27 mouse cellular contexts compared by ENCODE assay signal in genomic region chr7:45480310-45480709, GRCm38 (mm10). TPM values are rescaled to one million over a fixed set of nuclear protein-coding genes. Genes with fewer than 3 reads are reported as not detected.
"Had no signal": no experiment of that assay in that cellular context is flagged by ENCODE, and none has a peak within 500 bp of the region (broad histone marks: within the 10 kb centered on the region; RNA-seq: fewer than 3 reads in every experiment).

No protein-coding gene starts in this region.

RNA-seq across cellular contexts. Expression of gene Tulp2, which starts 1.4 kb away (rescaled TPM):
- total RNA-seq: common myeloid progenitor, adult 5-6 weeks; gastrocnemius, adult 18-20 months; gastrocnemius, adult 8-10 months; gastrocnemius, postnatal 10 days; gastrocnemius, postnatal 14 days; gastrocnemius, postnatal 25 days; granulocyte monocyte progenitor cell, adult 5-6 weeks; heart, adult 18-20 months; heart, adult 2 months; heart, adult 8-10 months had no signal
- polyA plus RNA-seq: forebrain, embryonic 14.5 days; forebrain, embryonic 16.5 days had no signal

RNA-seq across cellular contexts. Expression of gene Gm45808, which starts 6.3 kb away (rescaled TPM):
- total RNA-seq: common myeloid progenitor, adult 5-6 weeks; forebrain, postnatal 0 days; granulocyte monocyte progenitor cell, adult 5-6 weeks had no signal
- polyA plus RNA-seq: cortical plate, adult 2 months; embryonic facial prominence, embryonic 10.5 days; embryonic facial prominence, embryonic 11.5 days; embryonic facial prominence, embryonic 12.5 days; embryonic facial prominence, embryonic 13.5 days; embryonic facial prominence, embryonic 14.5 days; embryonic facial prominence, embryonic 15.5 days; erythroblast, embryonic 14.5 days; forebrain, embryonic 10.5 days; forebrain, embryonic 11.5 days; forebrain, embryonic 12.5 days; forebrain, embryonic 13.5 days; forebrain, embryonic 14.5 days; forebrain, embryonic 15.5 days; forebrain, embryonic 16.5 days; forebrain, postnatal 0 days; frontal cortex, adult 2 months had no signal
